Mouse (Mus musculus) layer of hippocampus, adult 18-20 months (tissue): ENCODE measurements at regions not wholly inside any gene's neighbourhood (a gene's known extent, or its start where the extent isn't known, plus 50 kb on each side); places are given as distances from the start of the nearest gene placed in this dataset.
"Not testable (repeated sequence)": the region's sequence is repeated elsewhere in the genome, so short reads cannot be mapped to it uniquely, and the experiment has no call there.

ENCODE experiments used
- DNase-seq, 2 experiments: peaks; one replicate each; pipeline ENCODE4 v3.0.0; 2022; ENCODE audit warnings: low spot score in 2 of 2

GRCm38 (mm10) chr19:27128501-27128900 lies 87.8 kb upstream of the Vldlr start:
- not testable (repeated sequence) for DNase-seq

GRCm38 (mm10) chr19:27134360-27134759 lies 81.9 kb upstream of the Vldlr start:
- DNase-seq: no peak

GRCm38 (mm10) chr19:27140892-27141291 lies 75.4 kb upstream of the Vldlr start:
- DNase-seq: no peak

- DNase-seq: no peak
Observed at GRCm38 (mm10) chr19:27142181-27142580, 74.1 kb upstream of the Vldlr start.

GRCm38 (mm10) chr19:27147404-27147803 lies 68.9 kb upstream of the Vldlr start:
- DNase-seq: no peak

GRCm38 (mm10) chr19:27148330-27148729 lies 68.0 kb upstream of the Vldlr start:
- DNase-seq: no peak

GRCm38 (mm10) chr19:27149567-27149966 lies 66.7 kb upstream of the Vldlr start:
- no peak for DNase-seq

- no peak for DNase-seq
Observed at GRCm38 (mm10) chr19:27161933-27162332, 54.4 kb upstream of the Vldlr start.
